Mouse (Mus musculus): Measurements from ENCODE around the gene Dusp27.

The Dusp27 gene

DNA sequence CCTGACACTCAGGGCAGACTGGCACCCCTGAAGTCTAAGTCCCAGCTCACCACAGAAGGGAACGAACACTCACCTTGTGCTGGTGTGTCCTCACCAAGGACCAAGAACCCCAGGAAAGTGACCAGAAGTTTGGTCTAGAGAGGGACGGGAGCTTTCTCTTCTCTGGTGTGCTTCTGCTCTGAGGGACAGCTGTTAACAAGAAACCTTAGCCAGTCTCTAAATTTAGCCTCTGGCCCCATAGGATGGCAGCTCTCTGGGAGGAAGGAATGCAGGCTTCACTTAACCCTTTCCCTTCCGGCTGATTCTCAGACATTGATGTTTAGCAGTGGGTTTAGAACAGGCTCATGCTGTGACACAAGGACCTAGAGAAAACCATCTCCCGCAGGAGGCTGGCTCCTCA is at the start of gene Dusp27:
TSS of gene Dusp27 (minus strand) at position 204 of the 400 bp plus-strand sequence.
- DNase-seq, result no peak

GRCm38 (mm10) chr1:166173621-166174020 is 45.9 kb upstream of the Dusp27 start:
- DNase-seq, result no peak

DNA sequence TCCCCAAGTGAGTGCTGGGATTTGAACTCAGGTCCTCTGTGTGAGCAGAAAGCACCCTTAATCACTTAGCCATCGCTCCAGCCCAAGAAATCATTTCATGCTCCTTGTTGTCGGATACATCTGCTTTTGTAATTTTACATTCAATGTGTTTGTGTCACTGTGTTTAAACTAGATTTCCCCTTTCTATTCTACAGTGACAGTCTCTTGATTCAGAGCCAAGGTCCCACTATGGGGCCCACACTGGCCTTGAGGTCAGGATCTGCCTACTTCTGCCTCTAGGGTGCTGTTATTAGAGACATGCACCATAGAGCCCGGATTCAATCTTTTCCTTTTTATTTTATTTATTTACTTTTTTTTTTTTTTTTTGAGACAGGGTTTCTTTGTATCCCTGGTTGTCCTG is 45.3 kb upstream of the Dusp27 start:
- no peak for DNase-seq

DNA sequence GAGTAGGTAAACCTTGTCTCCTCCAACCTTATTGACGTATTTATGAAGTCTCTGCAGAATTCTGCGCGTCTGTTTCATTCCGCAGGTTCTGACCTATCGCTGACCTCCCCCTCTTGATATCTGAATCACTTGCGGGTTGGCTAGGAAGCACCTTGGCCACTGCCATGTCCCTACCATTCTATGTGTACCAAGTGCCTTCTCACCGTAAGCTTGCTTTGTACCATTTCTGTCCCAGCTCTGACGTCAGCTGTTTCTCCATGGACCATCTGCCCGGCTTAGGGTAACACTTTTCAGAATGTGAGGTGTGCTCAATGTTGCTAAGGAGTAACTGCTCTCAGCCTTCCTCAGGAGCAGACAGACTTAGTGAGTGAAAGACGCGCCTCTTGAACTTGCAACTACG is 43.1 kb upstream of the Dusp27 start:
- no peak for DNase-seq

DNA sequence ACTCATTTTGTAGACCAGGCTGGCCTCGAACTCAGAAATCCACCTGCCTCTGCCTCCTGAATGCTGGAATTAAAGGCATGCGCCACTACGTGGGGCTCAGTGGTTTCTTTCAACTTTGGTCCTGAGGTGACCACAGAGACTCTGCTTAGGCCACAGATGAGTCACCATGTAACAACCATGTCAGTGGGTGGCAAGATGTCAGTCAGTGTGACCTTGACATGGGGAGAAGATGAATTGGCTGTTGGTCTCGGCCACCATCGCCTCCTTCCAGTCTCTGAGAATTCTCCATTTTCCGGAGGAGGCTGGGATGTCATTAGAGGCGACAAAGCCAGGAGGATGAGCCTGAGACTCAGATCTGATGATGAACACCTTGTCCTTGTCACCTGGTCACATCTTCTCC is 42.0 kb upstream of the Dusp27 start:
- no peak for DNase-seq

DNA sequence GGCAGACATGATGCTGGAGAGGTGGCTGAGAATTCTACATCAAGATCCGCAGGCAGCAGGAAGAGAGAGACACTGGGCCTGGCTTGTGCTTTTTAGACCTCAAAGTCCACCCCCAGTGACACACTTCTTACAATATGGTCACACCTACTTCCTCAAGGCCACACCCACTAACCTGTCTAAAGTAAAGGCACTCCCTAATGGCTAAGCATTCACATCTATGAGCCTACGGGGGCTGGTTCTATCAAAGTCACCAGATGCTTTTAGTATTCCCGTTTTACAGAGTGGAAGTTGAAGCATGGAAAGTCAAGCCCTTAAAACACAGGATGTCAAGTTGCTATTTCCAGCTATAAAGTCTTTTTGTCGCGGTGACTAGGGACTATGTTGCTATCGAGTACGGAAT is 40.3 kb upstream of the Dusp27 start:
- no peak for DNase-seq

GRCm38 (mm10) chr1:166167405-166167804 is 39.7 kb upstream of the Dusp27 start:
- no peak for DNase-seq

GRCm38 (mm10) chr1:166165159-166165558 is 37.4 kb upstream of the Dusp27 start:
- no peak for DNase-seq

- DNase-seq, result no peak
These were observed 36.9 kb upstream of the Dusp27 start for GRCm38 (mm10) chr1:166164580-166164979.

- DNase-seq, result peak; percentile 73 to 83
These were observed 33.1 kb upstream of the Dusp27 start for GRCm38 (mm10) chr1:166160569-166161445.

DNA sequence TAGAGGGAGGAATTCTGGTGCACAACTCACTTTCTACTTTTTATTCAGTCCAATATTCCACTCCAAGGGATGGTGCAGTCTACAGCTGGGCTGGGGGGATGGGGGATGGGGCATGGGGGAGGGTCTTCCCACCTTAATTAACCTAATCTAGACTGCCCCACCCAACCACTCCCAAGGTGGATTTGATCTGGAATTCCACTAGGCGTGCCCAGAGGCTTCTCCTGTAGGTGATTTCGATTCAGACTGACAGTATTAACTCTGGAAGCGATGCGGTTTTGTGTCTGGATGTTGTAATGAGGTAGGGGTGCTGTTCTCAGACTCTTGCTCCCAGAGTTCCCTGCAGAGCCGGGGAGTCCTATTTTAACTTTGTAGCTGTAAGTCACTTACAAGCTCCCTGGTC is 32.4 kb upstream of the Dusp27 start:
- no peak for DNase-seq

DNA sequence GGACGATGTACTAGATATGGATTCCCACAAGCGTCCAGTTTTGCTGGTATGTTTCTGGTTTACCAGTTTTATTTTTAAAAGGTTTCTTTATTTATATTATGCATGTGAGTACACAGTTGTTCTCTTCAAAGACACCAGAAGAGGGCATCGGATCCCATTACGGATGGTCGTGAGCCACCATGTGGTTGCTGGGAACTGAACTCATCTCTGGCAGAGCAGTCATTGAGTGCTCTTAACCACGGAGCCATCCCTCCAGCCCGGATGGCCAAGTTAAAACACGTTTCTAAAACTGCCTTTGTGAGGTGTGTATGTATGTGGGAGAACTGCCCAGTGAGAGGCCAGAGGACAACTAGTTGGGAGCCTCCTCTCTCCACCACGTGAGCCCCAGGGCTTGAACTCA is 30.9 kb upstream of the Dusp27 start:
- DNase-seq, result no peak

GRCm38 (mm10) chr1:166157712-166158111 is 30.0 kb upstream of the Dusp27 start:
- DNase-seq, result no peak

GRCm38 (mm10) chr1:166155113-166155494 is 27.4 kb upstream of the Dusp27 start:
- DNase-seq, result no peak

GRCm38 (mm10) chr1:166154162-166155112 is 26.7 kb upstream of the Dusp27 start:
- peak; percentile 80 to 82 for DNase-seq

DNA sequence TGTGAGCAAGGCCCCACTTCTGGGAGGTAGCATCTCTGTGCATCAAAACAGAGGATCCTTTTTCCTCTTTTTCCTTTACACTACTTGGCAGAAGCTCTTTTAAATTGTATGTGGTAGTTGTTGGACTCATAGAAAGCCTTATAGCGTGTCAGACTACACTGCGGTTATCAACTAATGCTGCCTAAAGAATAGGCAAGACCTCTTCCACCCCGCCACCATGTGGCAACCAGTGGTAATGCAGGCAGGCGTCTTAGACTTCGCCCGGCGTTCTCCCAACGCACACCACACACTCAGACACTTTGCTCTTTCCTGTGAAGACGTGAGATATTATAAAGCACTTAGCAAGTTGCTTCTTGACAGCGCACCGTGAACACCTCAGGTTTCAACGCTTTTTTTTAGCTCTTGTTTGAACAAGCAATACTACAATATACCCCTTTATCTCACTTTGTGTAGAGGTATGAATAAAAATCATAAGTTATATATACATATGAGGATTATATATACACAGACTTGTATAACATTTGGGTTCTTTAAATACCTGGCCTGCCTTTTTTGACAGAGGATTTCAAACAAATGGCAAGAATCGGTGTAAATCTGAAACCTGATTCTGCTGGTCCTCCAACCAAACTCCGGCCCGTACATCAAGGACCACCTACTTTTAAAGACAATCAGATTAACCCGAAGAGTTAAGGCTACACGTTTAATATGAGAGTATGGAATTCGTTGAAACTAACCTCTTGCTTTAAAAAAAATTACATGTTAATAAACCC is 25.8 kb upstream of the Dusp27 start:
- DNase-seq, result peak; percentile 88

GRCm38 (mm10) chr1:166152034-166152433 is 24.3 kb upstream of the Dusp27 start:
- DNase-seq, result no peak

DNA sequence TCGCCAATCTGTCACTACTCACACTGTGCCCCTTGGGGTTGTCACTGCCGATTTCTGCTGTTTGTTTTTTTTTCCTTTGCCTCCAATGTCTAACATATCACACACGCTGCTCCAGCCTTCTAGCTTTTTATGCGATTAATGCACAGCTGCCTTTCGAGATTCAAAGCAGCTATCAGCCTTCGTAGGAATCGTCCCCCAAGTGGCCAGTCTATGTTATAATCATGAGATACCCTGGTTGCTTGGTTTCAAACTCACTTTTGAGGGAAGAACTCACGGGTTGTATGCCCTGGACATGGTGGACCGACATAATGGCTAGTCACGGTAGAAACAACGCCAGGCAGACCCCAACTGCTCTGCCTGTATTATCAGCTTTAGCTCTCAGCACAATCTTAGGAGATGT is 23.6 kb upstream of the Dusp27 start:
- no peak for DNase-seq

GRCm38 (mm10) chr1:166150035-166150434 is 22.3 kb upstream of the Dusp27 start:
- no peak for DNase-seq

GRCm38 (mm10) chr1:166149441-166149840 is 21.7 kb upstream of the Dusp27 start:
- DNase-seq, result no peak

- DNase-seq, result no peak
These were observed 19.9 kb upstream of the Dusp27 start for GRCm38 (mm10) chr1:166147657-166148056.

GRCm38 (mm10) chr1:166146626-166147025 is 18.9 kb upstream of the Dusp27 start:
- no peak for DNase-seq

DNA sequence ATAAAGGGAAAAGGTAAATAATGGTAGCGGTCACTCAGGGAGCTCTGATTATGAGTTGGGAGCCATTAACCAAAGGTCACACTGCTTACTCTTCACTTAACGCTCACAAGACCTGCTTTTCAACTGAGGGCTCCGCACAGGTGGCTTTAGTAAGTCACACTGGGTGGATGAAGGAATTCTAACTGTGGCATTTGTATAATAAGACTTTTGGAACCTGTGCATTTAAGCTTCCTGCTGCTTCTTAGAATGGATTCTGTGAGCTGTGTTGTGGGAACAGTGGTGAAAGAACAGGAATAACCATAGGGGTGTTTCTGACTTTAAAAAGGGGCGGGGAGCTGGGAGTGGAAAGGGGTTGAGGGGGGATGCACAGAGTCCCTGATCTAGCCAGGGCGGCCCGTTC is 14.6 kb upstream of the Dusp27 start:
- DNase-seq, result no peak
